Mouse (Mus musculus): ENCODE measurements around the gene Syne3. TPM values are rescaled to one million over a fixed set of nuclear protein-coding genes. Genes with fewer than 3 reads are reported as not detected.

Gene Syne3
- polyA plus RNA-seq, 1 experiment: 16.4 TPM

DNA sequence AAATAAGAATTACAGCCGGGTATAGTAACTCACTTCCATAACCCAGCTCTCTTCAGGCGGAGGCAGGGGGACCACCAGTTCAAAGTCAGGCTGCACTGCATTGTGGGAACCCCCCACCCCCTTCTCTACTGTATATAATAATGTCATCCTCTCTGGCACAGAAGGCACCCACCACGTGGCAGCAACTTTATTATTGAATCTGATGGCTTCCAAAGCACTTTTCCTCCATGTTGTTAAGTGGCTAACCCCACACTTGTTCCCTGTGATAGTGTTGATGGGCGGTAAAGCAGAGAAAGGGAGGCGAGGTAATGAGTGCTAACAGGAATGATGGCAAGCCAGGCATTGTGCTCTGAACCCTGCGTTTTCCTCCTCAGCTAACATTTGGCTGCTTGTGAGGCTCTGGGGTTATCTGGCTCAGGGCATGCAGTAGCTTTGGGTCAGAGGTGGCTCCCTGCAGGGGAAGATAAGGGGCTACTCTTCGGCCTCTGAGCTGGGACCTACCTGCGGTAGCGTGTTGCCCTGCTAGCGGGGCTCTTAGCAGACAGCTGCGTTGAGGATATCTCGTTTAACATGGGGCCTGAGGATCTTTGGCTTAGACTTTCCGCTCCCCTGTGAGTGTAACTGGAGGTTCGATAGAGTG, 24.6 kb upstream of the Syne3 start:
- DNase-seq: no peak
- Histone ChIP-seq H3K36me3 (ENCODE audit: control insufficient read depth, insufficient read depth, low read length) (no peaks in the 10 kb centered on the region), H3K4me1 (replicated peaks; ENCODE audit: control insufficient read depth, insufficient read depth, low read length) (peaks cover 26% of the 10 kb centered on the region), H3K27me3 (ENCODE audit: control insufficient read depth, insufficient read depth, low read length) (no peaks in the 10 kb centered on the region), H3K27ac (ENCODE audit: control insufficient read depth, insufficient read depth, low read length) (no peak overlapping the region), H3K4me3 (ENCODE audit: control insufficient read depth, insufficient read depth, low read length) (no peak overlapping the region)
- TF ChIP-seq CTCF (IDR thresholded peaks at IDR 0.05; ENCODE audit: borderline replicate concordance, control insufficient read depth, extremely low read depth, insufficient read depth, low read length, poor library complexity) (no peak), POLR2A (IDR thresholded peaks at IDR 0.05; ENCODE audit: control insufficient read depth, extremely low read depth, insufficient read depth, low read length, poor library complexity) (no peak)
- 89% methylated on average over 14 of the region's 14 CpGs for WGBS

- TF ChIP-seq CTCF (IDR thresholded peaks at IDR 0.05; ENCODE audit: borderline replicate concordance, control insufficient read depth, extremely low read depth, insufficient read depth, low read length, poor library complexity) (0 out of 2 replicates have a peak, but pooled peaks have one; percentile 17), POLR2A (IDR thresholded peaks at IDR 0.05; ENCODE audit: control insufficient read depth, extremely low read depth, insufficient read depth, low read length, poor library complexity) (no peak)
- peak overlapping the region; percentile 91 for H3K4me3 ChIP-seq (ENCODE audit: control insufficient read depth, insufficient read depth, low read length)
- no peaks in the 10 kb centered on the region for H3K27me3 ChIP-seq (ENCODE audit: control insufficient read depth, insufficient read depth, low read length)
- DNase-seq: no peak
- WGBS: 3% methylated on average over 45 of the region's 45 CpGs
- no peak overlapping the region for H3K27ac ChIP-seq (ENCODE audit: control insufficient read depth, insufficient read depth, low read length)
- peaks cover 26% of the 10 kb centered on the region for H3K4me1 ChIP-seq (replicated peaks; ENCODE audit: control insufficient read depth, insufficient read depth, low read length)
- H3K36me3 ChIP-seq (ENCODE audit: control insufficient read depth, insufficient read depth, low read length): no peaks in the 10 kb centered on the region
Measured at GRCm38 (mm10) chr12:105032832-105033775, 23.5 kb upstream of the Syne3 start.

DNA sequence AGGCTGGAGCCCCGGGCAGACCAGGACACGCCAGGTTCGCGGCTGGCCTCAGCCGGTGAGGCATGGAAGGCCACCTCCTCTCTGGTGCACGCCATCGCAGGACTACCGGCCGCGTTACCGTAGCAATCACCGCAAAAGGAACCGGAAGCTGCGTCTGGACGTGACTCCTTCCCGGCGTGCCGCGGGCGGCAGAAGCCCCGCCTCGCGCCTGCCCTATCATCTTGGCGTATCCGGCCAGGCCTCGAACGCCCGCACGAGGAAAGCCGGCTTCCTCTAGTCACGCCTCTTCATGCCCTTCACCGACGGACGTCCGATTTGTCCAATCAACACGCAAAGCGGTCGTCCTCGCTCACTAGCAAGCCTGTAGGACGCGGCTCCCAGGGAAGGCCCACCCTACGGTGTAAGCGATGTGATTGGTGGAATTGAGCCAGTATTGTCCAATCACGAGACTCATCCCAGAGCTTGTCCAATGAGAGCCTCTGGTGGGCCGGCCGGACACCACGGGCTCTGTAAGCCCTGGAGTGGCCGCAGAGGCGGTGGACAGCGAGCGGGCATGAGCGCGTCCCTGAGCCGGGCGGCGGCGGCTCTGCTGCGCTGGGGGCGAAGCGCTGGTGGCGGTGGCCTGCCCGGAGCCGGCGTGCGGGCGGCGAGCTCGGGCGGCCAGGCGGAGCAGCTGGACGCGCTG, 22.7 kb upstream of the Syne3 start, which contains the start of gene Glrx5:
Glrx5 (plus strand) TSS at position 542 of the 685 bp plus-strand sequence.
- no peaks in the 10 kb centered on the region for H3K27me3 ChIP-seq (ENCODE audit: control insufficient read depth, insufficient read depth, low read length)
- TF ChIP-seq CTCF (IDR thresholded peaks at IDR 0.05; ENCODE audit: borderline replicate concordance, control insufficient read depth, extremely low read depth, insufficient read depth, low read length, poor library complexity) (peak; percentile 67; the same call in 1 of the 2 replicates), POLR2A (IDR thresholded peaks at IDR 0.05; ENCODE audit: control insufficient read depth, extremely low read depth, insufficient read depth, low read length, poor library complexity) (peak; percentile 40)
- H3K4me3 ChIP-seq (ENCODE audit: control insufficient read depth, insufficient read depth, low read length): peak within 1 kb of the TSS; percentile 91
- peak within 1 kb of the TSS; percentile 5; the same call in 1 of the 2 replicates for H3K27ac ChIP-seq (ENCODE audit: control insufficient read depth, insufficient read depth, low read length)
- WGBS: under 1% methylated on average over 72 of the region's 72 CpGs
- H3K36me3 ChIP-seq (ENCODE audit: control insufficient read depth, insufficient read depth, low read length): no peaks in the 10 kb centered on the region
- DNase-seq: peak; percentile 98
- peaks cover 29% of the 10 kb centered on the region for H3K4me1 ChIP-seq (replicated peaks; ENCODE audit: control insufficient read depth, insufficient read depth, low read length)

DNA sequence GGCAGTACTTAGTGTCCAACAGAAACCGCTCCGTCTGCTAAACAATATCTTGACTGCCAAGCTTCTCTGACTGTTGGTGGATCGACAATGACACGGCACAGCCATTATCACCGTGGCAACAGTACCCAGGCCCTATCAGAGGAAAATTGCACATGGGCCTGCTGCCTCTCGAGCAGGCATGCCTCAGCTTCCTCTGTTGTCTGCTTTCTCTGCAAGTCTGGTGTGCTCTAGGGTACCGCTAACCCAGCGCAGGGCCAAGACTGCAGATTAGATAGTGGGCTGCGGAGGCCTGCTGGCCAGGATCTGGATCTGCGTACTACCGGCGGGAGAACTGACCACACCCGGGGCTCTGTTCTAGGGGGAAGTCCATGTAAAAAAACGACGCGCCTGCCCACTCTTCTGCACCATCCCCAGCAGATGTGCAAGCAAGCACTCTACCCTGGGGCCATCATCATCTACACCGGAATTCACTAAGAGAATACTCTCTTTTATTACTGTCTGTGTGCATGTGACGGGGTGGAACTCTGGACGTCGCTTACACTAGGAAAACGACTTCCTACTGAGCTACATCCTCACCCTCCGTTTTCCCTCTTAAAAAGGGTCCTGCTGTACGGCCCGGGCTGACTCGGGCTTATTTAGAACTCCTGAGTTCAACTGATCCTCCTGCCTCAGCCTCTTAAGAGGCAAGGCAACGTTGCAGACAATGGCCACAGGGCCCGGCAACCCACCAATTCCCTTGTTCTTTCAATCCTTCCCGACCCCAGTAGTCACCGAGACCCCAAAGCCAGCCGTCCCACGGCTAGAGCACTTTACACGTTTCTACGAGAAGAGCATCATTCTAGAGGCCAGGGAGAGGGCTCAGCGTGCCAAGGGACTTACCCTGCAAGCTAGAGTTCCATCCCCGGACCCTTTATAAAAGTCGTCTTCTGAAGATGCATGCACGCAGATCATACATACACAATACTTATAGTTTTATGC, 21.8 kb upstream of the Syne3 start:
- no peaks in the 10 kb centered on the region for H3K27me3 ChIP-seq (ENCODE audit: control insufficient read depth, insufficient read depth, low read length)

GRCm38 (mm10) chr12:105029890-105030289, 20.3 kb upstream of the Syne3 start:
- Histone ChIP-seq H3K4me3 (ENCODE audit: control insufficient read depth, insufficient read depth, low read length) (no peak overlapping the region), H3K27ac (ENCODE audit: control insufficient read depth, insufficient read depth, low read length) (no peak overlapping the region), H3K27me3 (ENCODE audit: control insufficient read depth, insufficient read depth, low read length) (no peaks in the 10 kb centered on the region), H3K4me1 (replicated peaks; ENCODE audit: control insufficient read depth, insufficient read depth, low read length) (peaks cover 29% of the 10 kb centered on the region), H3K36me3 (ENCODE audit: control insufficient read depth, insufficient read depth, low read length) (no peaks in the 10 kb centered on the region)
- no peak for TF ChIP-seq POLR2A (IDR thresholded peaks at IDR 0.05; ENCODE audit: control insufficient read depth, extremely low read depth, insufficient read depth, low read length, poor library complexity)
- TF ChIP-seq CTCF (IDR thresholded peaks at IDR 0.05; ENCODE audit: borderline replicate concordance, control insufficient read depth, extremely low read depth, insufficient read depth, low read length, poor library complexity): no peak
- 93% methylated on average over 9 of the region's 9 CpGs for whole genome bisulfite sequencing
- no peak for DNase-seq

More for the DNA sequence above, 21.8 kb upstream of the Syne3 start:
- Histone ChIP-seq H3K36me3 (ENCODE audit: control insufficient read depth, insufficient read depth, low read length) (no peaks in the 10 kb centered on the region), H3K4me1 (replicated peaks; ENCODE audit: control insufficient read depth, insufficient read depth, low read length) (peaks cover 29% of the 10 kb centered on the region), H3K4me3 (ENCODE audit: control insufficient read depth, insufficient read depth, low read length) (peak overlapping the region; percentile 77), H3K27ac (ENCODE audit: control insufficient read depth, insufficient read depth, low read length) (peak overlapping the region; percentile 5; the same call in 1 of the 2 replicates)
- WGBS: 4% methylated on average over 37 of the region's 37 CpGs
- DNase-seq: no peak
- TF ChIP-seq POLR2A (IDR thresholded peaks at IDR 0.05; ENCODE audit: control insufficient read depth, extremely low read depth, insufficient read depth, low read length, poor library complexity) (no peak), CTCF (IDR thresholded peaks at IDR 0.05; ENCODE audit: borderline replicate concordance, control insufficient read depth, extremely low read depth, insufficient read depth, low read length, poor library complexity) (no peak)

Data from thymus, adult 2 months (tissue).